Mouse (Mus musculus): ENCODE measurements around the gene Smpd4.

GRCm38 (mm10) chr16:17647156-17647555, 28.0 kb downstream of the Smpd4 start:
- TF ChIP-seq CTCF (IDR thresholded peaks at IDR 0.05 in 2 of 3, conservative IDR thresholded peaks at IDR 0.05 in 1 of 3; ENCODE audit: control insufficient read depth in 1 of 3, insufficient read depth in 1 of 3, low read depth in 2 of 3, low read length in 3 of 3, poor library complexity in 1 of 3, severe bottlenecking in 1 of 3) (no peak), CHD2 (IDR thresholded peaks at IDR 0.05; ENCODE audit: low read length) (no peak), POLR2AphosphoS2 (IDR thresholded peaks at IDR 0.05; ENCODE audit: low read length) (no peak), E2F4 (IDR thresholded peaks at IDR 0.05; ENCODE audit: borderline replicate concordance, low read depth, low read length) (no peak), EP300 (IDR thresholded peaks at IDR 0.05; ENCODE audit: low read depth in 1 of 2, low read length in 2 of 2) (no peak), NELFE (IDR thresholded peaks at IDR 0.05; ENCODE audit: low read depth, low read length) (no peak), MEF2A (IDR thresholded peaks at IDR 0.05; ENCODE audit: extremely low read depth, insufficient replicate concordance, low read depth, low read length, poor library complexity, severe bottlenecking) (no peak), MAZ (IDR thresholded peaks at IDR 0.05; ENCODE audit: low read depth, low read length) (no peak), MAX (IDR thresholded peaks at IDR 0.05; ENCODE audit: low read length) (no peak), KAT2A (conservative IDR thresholded peaks at IDR 0.05; ENCODE audit: low read depth, low read length) (no peak), POLR2A (IDR thresholded peaks at IDR 0.05; ENCODE audit: control insufficient read depth in 1 of 2, insufficient read depth in 1 of 2, low read depth in 1 of 2, low read length in 2 of 2, poor library complexity in 1 of 2) (no peak)

Data from MEL (cell line).